Mouse (Mus musculus) midbrain, embryonic 11.5 days (tissue): ENCODE data around the gene Pex5. TPM values are rescaled to one million over a fixed set of nuclear protein-coding genes. Genes with fewer than 3 reads are reported as not detected.

ENCODE experiments used
- ATAC-seq: fragments of 200-750 bp; cut with Nextera tagmentation; 2 replicates; pipeline ENCODE4 v1.8.0; 2017; ENCODE audit warnings: moderate TSS enrichment, moderate library complexity; ENCODE audit not compliant: low FRiP score
- DNase-seq: peaks from one replicate; pipeline ENCODE4 v3.0.0; 2015; ENCODE audit warnings: low spot score; ENCODE audit errors: missing footprints
- H3K27ac ChIP-seq: fragments of 300-500 bp; sonication (generic); 2 replicates; pipeline ENCODE4 v1.5.1; 2014; ENCODE audit warnings: low read depth, low read length
- H3K27me3 ChIP-seq: fragments of 300-500 bp; sonication (generic); 2 replicates; pipeline ENCODE4 v1.6.1; 2014; ENCODE audit warnings: mild to moderate bottlenecking, low read length, moderate library complexity, mixed read lengths; ENCODE audit not compliant: control insufficient read depth, insufficient read depth
- H3K36me3 ChIP-seq: fragments of 300-500 bp; sonication (generic); 2 replicates; pipeline ENCODE4 v1.6.1; 2014; ENCODE audit warnings: mild to moderate bottlenecking, low read length, moderate library complexity, mixed read lengths; ENCODE audit not compliant: control insufficient read depth, insufficient read depth
- H3K4me1 ChIP-seq: fragments of 300-500 bp; sonication (generic); 2 replicates; pipeline ENCODE4 v1.6.1; 2014; ENCODE audit warnings: low read length; ENCODE audit not compliant: control insufficient read depth, insufficient read depth
- H3K4me2 ChIP-seq: fragments of 300-500 bp; sonication (generic); 2 replicates; pipeline ENCODE4 v1.6.1; 2014; ENCODE audit warnings: mild to moderate bottlenecking, moderate library complexity
- H3K4me3 ChIP-seq: fragments of 300-500 bp; sonication (generic); 2 replicates; pipeline ENCODE4 v1.5.1; 2014; ENCODE audit warnings: low read depth, low read length
- H3K9ac ChIP-seq: fragments of 300-500 bp; sonication (generic); 2 replicates; pipeline ENCODE4 v1.6.1; 2014; ENCODE audit warnings: low read length
- H3K9me3 ChIP-seq: fragments of 300-500 bp; sonication (generic); 2 replicates; pipeline ENCODE4 v1.6.1; 2016; ENCODE audit warnings: low read length; ENCODE audit not compliant: control insufficient read depth
- WGBS: fragments of 180-500 bp; shearing (Covaris S2); extraction: QIAGEN DNeasy Blood & Tissue Kit; methylation state at CpG from one replicate; pipeline ENCODE4 v1.1.7; 2014; 5-methylcytosine and 5-hydroxymethylcytosine counted together
- polyA plus RNA-seq: library from polyadenylated mRNA; unstranded; fragments of >200 nt; fragmentation: Nextera tagmentation; extraction: Ambion mirVana; gene quantifications from 2 replicates; pipeline ENCODE4 v1.2.1, GENCODE M21; 2014

Pex5 gene
- polyA plus RNA-seq, 1 experiment from 2014 or later, result 39.6 TPM

- H3K9ac ChIP-seq, result no peak overlapping the region
- no peaks in the 10 kb centered on the region for H3K36me3 ChIP-seq
- no peaks in the 10 kb centered on the region for H3K9me3 ChIP-seq
- no peak overlapping the region for H3K4me2 ChIP-seq
- WGBS, result 32% methylated on average over 10 of the region's 10 CpGs
- H3K27ac ChIP-seq, result no peak overlapping the region
- H3K4me1 ChIP-seq, result no peaks in the 10 kb centered on the region
- no peak for DNase-seq
- H3K4me3 ChIP-seq, result no peak overlapping the region
- ATAC-seq, result 0 out of 2 replicates have a peak, but pooled peaks have one; percentile 22
- no peaks in the 10 kb centered on the region for H3K27me3 ChIP-seq
These were observed 35.5 kb downstream of the Pex5 start for GRCm38 (mm10) chr6:124379331-124379730.

- no peaks in the 10 kb centered on the region for H3K27me3 ChIP-seq
- H3K27ac ChIP-seq, result no peak overlapping the region
- H3K4me1 ChIP-seq, result no peaks in the 10 kb centered on the region
- no peak overlapping the region for H3K9ac ChIP-seq
- DNase-seq (no peak), ATAC-seq (no peak)
- H3K4me2 ChIP-seq, result no peak overlapping the region
- no peak overlapping the region for H3K4me3 ChIP-seq
- no peaks in the 10 kb centered on the region for H3K9me3 ChIP-seq
- no peaks in the 10 kb centered on the region for H3K36me3 ChIP-seq
- 87% methylated on average over 4 of the region's 4 CpGs for WGBS
These were observed 37.2 kb downstream of the Pex5 start for GRCm38 (mm10) chr6:124377494-124378255.

GRCm38 (mm10) chr6:124376311-124376710 lies 38.6 kb downstream of the Pex5 start:
- WGBS, result 94% methylated on average over 5 of the region's 5 CpGs
- ATAC-seq, result no peak

GRCm38 (mm10) chr6:124375435-124375884 lies 39.4 kb downstream of the Pex5 start:
- no peaks in the 10 kb centered on the region for H3K36me3 ChIP-seq
- no peaks in the 10 kb centered on the region for H3K27me3 ChIP-seq
- no peak for ATAC-seq
- DNase-seq, result no peak
- no peak overlapping the region for H3K4me2 ChIP-seq
- no peaks in the 10 kb centered on the region for H3K4me1 ChIP-seq
- H3K9ac ChIP-seq, result no peak overlapping the region
- WGBS, result 87% methylated on average over 11 of the region's 11 CpGs
- no peak overlapping the region for H3K4me3 ChIP-seq
- no peaks in the 10 kb centered on the region for H3K9me3 ChIP-seq
- no peak overlapping the region for H3K27ac ChIP-seq

More at GRCm38 (mm10) chr6:124376311-124376710, 38.6 kb downstream of the Pex5 start:
- Histone ChIP-seq H3K4me3 (no peak overlapping the region), H3K27ac (no peak overlapping the region), H3K9ac (no peak overlapping the region), H3K36me3 (no peaks in the 10 kb centered on the region), H3K27me3 (no peaks in the 10 kb centered on the region), H3K9me3 (no peaks in the 10 kb centered on the region), H3K4me1 (no peaks in the 10 kb centered on the region), H3K4me2 (no peak overlapping the region)
- DNase-seq, result no peak

GRCm38 (mm10) chr6:124374683-124375082 lies 40.2 kb downstream of the Pex5 start:
- no peak overlapping the region for H3K27ac ChIP-seq

GRCm38 (mm10) chr6:124373584-124374206 lies 41.2 kb downstream of the Pex5 start:
- no peak overlapping the region for H3K27ac ChIP-seq
- no peak overlapping the region for H3K4me3 ChIP-seq
- no peaks in the 10 kb centered on the region for H3K27me3 ChIP-seq
- DNase-seq (no peak), ATAC-seq (no peak)
- 90% methylated on average over 6 of the region's 6 CpGs for WGBS
- H3K4me2 ChIP-seq, result no peak overlapping the region
- no peaks in the 10 kb centered on the region for H3K36me3 ChIP-seq
- no peaks in the 10 kb centered on the region for H3K9me3 ChIP-seq
- H3K9ac ChIP-seq, result no peak overlapping the region
- H3K4me1 ChIP-seq, result no peaks in the 10 kb centered on the region

More at GRCm38 (mm10) chr6:124374683-124375082, 40.2 kb downstream of the Pex5 start:
- no peak for ATAC-seq
- Histone ChIP-seq H3K4me3 (no peak overlapping the region), H3K4me2 (no peak overlapping the region), H3K4me1 (no peaks in the 10 kb centered on the region), H3K9me3 (no peaks in the 10 kb centered on the region), H3K27me3 (no peaks in the 10 kb centered on the region), H3K9ac (no peak overlapping the region), H3K36me3 (no peaks in the 10 kb centered on the region)
- 80% methylated on average over 4 of the region's 4 CpGs for WGBS
- no peak for DNase-seq

GRCm38 (mm10) chr6:124364328-124364727 lies 50.5 kb downstream of the Pex5 start:
- no peaks in the 10 kb centered on the region for H3K4me1 ChIP-seq

GRCm38 (mm10) chr6:124360549-124360948 lies 54.3 kb downstream of the Pex5 start:
- DNase-seq (no peak), ATAC-seq (no peak)
- Histone ChIP-seq H3K9me3 (no peaks in the 10 kb centered on the region), H3K4me2 (no peak overlapping the region), H3K4me3 (no peak overlapping the region), H3K4me1 (no peaks in the 10 kb centered on the region), H3K27ac (no peak overlapping the region), H3K27me3 (no peaks in the 10 kb centered on the region), H3K9ac (no peak overlapping the region), H3K36me3 (no peaks in the 10 kb centered on the region)
- 65% methylated on average over 6 of the region's 6 CpGs for WGBS

More at GRCm38 (mm10) chr6:124364328-124364727, 50.5 kb downstream of the Pex5 start:
- no peaks in the 10 kb centered on the region for H3K36me3 ChIP-seq
- no peak overlapping the region for H3K9ac ChIP-seq
- 54% methylated on average over 5 of the region's 5 CpGs for WGBS
- no peak overlapping the region for H3K4me3 ChIP-seq
- DNase-seq, result no peak
- no peaks in the 10 kb centered on the region for H3K9me3 ChIP-seq
- ATAC-seq, result no peak
- no peak overlapping the region for H3K4me2 ChIP-seq
- H3K27me3 ChIP-seq, result no peaks in the 10 kb centered on the region
- no peak overlapping the region for H3K27ac ChIP-seq

- Histone ChIP-seq H3K36me3 (no peaks in the 10 kb centered on the region), H3K27ac (no peak overlapping the region), H3K9ac (no peak overlapping the region), H3K4me3 (no peak overlapping the region), H3K4me2 (no peak overlapping the region), H3K9me3 (no peaks in the 10 kb centered on the region), H3K4me1 (no peaks in the 10 kb centered on the region), H3K27me3 (no peaks in the 10 kb centered on the region)
- 84% methylated on average over 6 of the region's 6 CpGs for WGBS
- ATAC-seq (no peak), DNase-seq (no peak)
These were observed 55.9 kb downstream of the Pex5 start for GRCm38 (mm10) chr6:124358953-124359352.
